Mouse (Mus musculus) T-helper 2 cell (primary cell): ENCODE measurements around the gene Cyb561a3.

Source experiments
- in situ Hi-C: fragments of 300-600 bp; cut with MboI, MseI; formaldehyde crosslinking; loops from one replicate; pipeline ENCODE4 v1.15.1; 2025; ENCODE audit warnings: high pct_unique_total_duplicates

The Cyb561a3 gene

GRCm38 (mm10) chr19:10576690-10577561, at the start of gene Cyb561a3, which contains the start of gene Tmem138:
TSS of gene Cyb561a3 (plus strand) at chr19:10577172.
TSS of gene Tmem138 (minus strand) at chr19:10577362.
- in situ Hi-C loops: no loop called here

GRCm38 (mm10) chr19:10530082-10530481, 46.9 kb upstream of the Cyb561a3 start:
- in situ Hi-C loops: loop anchor here (5.0 kb wide), 1 partner anchor 62 kb away; no protein-coding TSS in a partner anchor

- in situ Hi-C loops: no loop called here
These were observed 37.5 kb upstream of the Cyb561a3 start for GRCm38 (mm10) chr19:10539454-10539853.

GRCm38 (mm10) chr19:10555624-10556510, 21.1 kb upstream of the Cyb561a3 start, which contains the start of gene Tmem216:
TSS of gene Tmem216 (minus strand) at chr19:10556238.
- in situ Hi-C loops: loop anchor here (10.0 kb wide), 1 partner anchor 49 kb away; the partner anchor contains the start of genes Ddb1 and Tkfc

GRCm38 (mm10) chr19:10557001-10557400, 20.0 kb upstream of the Cyb561a3 start:
- in situ Hi-C loops: loop anchor here (10.0 kb wide), 1 partner anchor 48 kb away; the partner anchor contains the start of genes Ddb1 and Tkfc

- in situ Hi-C loops: loop anchor here (10.0 kb wide), 1 partner anchor 47 kb away; the partner anchor contains the start of genes Ddb1 and Tkfc
These were observed 19.5 kb upstream of the Cyb561a3 start for GRCm38 (mm10) chr19:10557430-10557829.

- in situ Hi-C loops: loop anchor here (10.0 kb wide), 1 partner anchor 47 kb away; the partner anchor contains the start of genes Ddb1 and Tkfc
These were observed 19.1 kb upstream of the Cyb561a3 start for GRCm38 (mm10) chr19:10557837-10558375.

- in situ Hi-C loops: no loop called here
These were observed 16.9 kb upstream of the Cyb561a3 start for GRCm38 (mm10) chr19:10560108-10560507.

GRCm38 (mm10) chr19:10561558-10562314, 15.2 kb upstream of the Cyb561a3 start:
- in situ Hi-C loops: no loop called here

GRCm38 (mm10) chr19:10562351-10562750, 14.6 kb upstream of the Cyb561a3 start:
- in situ Hi-C loops: no loop called here

- in situ Hi-C loops: no loop called here
These were observed 12.7 kb upstream of the Cyb561a3 start for GRCm38 (mm10) chr19:10564278-10564677.

- in situ Hi-C loops: no loop called here
These were observed 11.8 kb upstream of the Cyb561a3 start for GRCm38 (mm10) chr19:10565217-10565616.

- in situ Hi-C loops: no loop called here
These were observed 7.3 kb upstream of the Cyb561a3 start for GRCm38 (mm10) chr19:10569627-10570026.

- in situ Hi-C loops: no loop called here
These were observed 3.1 kb downstream of the Cyb561a3 start for GRCm38 (mm10) chr19:10580102-10580501.

GRCm38 (mm10) chr19:10580761-10581160, 3.8 kb downstream of the Cyb561a3 start:
- in situ Hi-C loops: no loop called here

- in situ Hi-C loops: no loop called here
These were observed 5.0 kb downstream of the Cyb561a3 start for GRCm38 (mm10) chr19:10581984-10582383.

GRCm38 (mm10) chr19:10583550-10584146, 6.7 kb downstream of the Cyb561a3 start:
- in situ Hi-C loops: no loop called here

- in situ Hi-C loops: no loop called here
These were observed 8.1 kb downstream of the Cyb561a3 start for GRCm38 (mm10) chr19:10585112-10585511.

- in situ Hi-C loops: no loop called here
These were observed 10.3 kb downstream of the Cyb561a3 start for GRCm38 (mm10) chr19:10587231-10587630.
